Mouse (Mus musculus): Measurements from ENCODE around the gene Zfp768.

GRCm38 (mm10) chr7:127345092-127345491, 297 bp downstream of the Zfp768 start:
- no peak for TF ChIP-seq CTCF (conservative IDR thresholded peaks at IDR 0.05; ENCODE audit: low read length)
- TF ChIP-seq NANOG (IDR thresholded peaks at IDR 0.05; ENCODE audit: borderline replicate concordance, low read length): no peak
